Mouse (Mus musculus): ENCODE data around the gene Ets2. TPM values are rescaled to one million over a fixed set of nuclear protein-coding genes. Genes with fewer than 3 reads are reported as not detected.
"Not testable (repeated sequence)": the region's sequence is repeated elsewhere in the genome, so short reads cannot be mapped to it uniquely, and the experiment has no call there.

Ets2 gene
- total RNA-seq, 2 experiments from 2014 or later = 72.7 to 75.3 TPM

DNA sequence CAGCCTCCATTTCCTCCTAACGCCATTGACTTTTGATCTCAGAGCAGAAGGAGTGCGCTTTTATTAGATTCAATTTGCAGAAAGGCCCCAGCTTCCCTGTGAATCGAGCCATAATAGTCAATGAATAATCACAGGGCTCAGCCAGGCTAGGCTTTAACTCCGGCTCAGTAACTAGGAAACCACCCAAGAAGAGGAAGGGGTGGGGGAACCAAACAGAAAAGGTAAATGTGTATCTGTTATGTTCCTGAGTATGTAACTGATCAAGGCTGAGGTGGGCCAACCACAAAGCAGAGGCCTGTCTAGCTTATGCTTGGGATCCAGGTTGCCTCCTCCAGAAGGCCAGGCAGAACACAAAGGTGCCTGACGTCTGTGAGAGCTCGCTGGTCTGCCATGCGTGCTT, 1.7 kb upstream of the Ets2 start:
- no peak for DNase-seq

DNA sequence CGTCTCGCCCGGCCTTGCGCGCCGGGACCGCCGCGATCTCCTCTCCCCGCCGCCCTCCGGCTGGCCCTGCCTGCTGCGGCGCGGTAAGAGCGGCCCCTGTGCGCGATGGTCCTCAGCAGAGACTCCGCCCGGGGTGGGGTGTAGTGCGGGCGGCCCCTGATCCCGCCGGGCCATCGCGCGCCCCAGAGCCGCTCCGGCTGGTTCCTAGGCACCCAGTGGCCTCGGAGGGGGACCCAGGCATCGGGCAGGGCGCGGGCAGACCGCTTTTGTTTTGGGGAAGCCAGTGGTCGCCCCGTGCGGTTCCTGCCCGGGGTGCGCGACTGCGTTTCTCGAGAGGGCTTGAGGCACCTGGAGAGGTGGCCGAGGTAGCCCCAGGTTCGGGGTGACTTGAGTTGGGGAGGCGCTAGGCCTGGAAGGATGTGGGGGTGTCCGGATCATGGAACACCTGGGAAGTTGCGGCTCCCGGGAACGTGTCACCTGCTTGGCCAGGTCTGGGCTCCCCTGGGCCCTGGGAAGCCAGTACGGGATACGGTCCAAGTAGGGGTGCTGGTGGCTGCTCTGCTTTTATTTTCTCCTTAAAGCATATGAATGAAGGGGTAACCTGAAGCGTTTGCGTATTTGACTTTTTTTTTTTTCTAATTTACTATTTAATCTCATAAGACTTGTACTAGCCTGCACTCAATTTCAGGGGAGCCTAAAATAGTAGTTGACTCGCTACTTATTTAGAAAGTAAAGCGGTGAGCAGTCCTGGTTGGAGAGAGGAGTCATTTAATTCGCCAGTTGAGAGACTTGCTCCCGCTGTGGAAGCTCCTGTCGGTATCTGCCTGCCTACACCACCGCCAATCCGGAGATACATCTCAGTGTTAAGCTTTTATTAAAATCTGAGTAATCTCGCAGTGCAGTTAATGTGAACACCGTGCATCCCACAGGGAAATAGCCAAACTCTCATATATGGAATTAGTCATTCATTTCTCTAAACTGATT, 979 bp downstream of the Ets2 start:
- peak in 1 of 2 experiments; percentile 37 for DNase-seq

DNA sequence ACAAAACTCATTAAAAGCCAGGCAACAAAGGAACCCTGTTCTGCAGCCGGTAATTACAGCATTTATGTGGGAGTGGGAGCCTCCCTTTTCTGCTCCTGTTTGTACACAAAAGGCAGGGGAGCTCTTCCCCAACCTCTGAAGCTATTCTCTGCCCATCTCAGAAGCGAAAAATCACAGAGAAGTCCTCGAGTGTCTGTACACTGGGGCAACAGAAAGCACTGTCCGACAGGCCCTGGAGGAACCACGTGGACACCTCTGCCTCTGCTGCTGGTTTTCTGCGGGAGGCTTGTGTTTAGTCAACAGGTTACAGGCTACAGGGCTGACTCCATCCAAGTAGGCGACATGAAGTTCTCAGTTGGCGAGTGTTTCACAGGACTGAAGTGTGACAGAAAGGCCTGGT, 2.1 kb downstream of the Ets2 start:
- DNase-seq = no peak

DNA sequence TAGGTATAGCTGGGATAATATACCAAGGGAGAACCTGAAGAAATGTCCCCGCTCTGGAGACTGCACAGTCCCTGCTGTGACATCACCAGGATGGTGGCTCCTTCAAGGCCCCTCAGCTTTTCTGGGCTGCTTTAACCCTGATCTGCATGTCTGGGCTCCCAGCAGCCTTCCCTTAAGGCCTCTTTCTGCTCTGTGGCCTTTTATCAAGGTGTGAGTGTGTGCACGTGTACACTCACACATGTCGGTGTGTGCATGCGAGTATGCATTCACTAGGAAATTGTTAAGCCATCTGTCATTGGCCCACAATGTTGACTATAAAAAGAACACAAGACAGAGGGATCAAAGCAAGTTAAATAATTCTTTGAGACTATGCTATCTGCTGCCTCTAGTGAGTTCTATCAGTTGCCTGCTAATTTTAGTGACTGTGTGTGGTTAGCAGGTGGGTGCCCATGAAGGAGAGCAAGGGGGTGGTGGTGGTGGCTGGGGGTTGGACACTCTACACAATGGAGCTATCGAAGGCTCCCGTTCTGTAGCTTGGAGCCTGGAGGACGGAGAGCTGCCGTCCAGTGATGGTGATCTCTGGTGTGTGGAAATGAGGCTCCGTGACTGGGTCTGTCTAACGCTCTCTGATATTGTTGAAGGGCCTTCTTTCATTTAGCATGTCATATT, 2.9 kb downstream of the Ets2 start:
- DNase-seq = no peak

DNA sequence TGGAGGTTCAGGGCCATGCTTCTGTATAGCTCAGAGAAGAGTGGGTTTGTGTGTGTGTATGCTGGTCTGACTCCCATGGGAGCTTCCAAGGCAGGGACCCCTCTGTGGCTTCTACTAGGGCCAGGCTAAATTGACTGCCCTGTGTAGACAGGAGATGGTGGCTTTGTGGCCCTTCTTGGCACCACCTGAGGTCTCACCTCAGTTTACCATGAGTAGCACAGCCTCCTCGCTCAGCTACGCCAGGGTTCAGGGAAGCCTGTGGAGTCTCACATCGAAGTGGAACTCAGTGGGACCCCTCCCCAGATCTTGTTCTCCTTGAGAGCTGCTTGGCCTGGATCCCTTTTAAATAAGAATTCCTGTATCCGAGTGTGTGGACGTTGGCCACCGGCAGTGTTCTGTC, 3.9 kb downstream of the Ets2 start:
- no peak for DNase-seq

DNA sequence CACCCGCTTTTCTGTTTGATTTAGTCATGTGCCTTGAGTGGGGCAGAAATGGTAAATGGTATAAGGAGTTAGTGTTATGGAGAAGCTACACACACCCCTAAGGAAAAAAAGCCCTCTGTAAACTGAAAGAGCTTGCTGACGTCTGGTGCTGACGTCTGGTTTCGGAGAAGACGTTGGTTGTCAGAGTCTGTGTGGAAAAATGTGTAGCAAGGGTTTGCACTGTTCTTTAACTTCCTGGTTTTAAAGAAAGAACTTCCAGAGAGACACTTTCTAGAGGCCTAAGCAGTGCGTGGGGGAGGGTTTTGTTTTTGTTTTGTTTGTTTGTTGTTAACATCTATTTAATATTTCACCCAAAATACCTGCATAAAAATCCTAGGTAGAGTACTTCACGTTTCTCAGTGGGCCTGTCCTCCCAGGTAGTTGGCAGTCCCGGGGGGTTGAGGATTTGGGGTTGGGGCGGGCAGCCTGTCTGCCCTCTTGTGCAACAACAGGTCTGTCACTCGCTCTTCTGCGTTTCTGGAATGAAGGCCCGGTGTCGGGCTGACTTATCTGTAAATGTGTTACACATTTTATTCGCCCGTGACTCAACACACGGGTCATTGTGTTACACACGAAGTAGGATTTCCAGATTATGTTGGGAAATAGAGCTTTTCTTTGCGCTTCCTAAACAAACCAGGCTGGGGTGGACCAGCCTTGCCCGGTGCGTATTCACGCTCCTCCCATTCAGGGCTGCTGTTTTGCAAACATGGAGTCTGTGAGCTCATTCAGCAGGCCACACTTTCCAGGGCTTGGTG, 6.5 kb downstream of the Ets2 start:
- DNase-seq = no peak

DNA sequence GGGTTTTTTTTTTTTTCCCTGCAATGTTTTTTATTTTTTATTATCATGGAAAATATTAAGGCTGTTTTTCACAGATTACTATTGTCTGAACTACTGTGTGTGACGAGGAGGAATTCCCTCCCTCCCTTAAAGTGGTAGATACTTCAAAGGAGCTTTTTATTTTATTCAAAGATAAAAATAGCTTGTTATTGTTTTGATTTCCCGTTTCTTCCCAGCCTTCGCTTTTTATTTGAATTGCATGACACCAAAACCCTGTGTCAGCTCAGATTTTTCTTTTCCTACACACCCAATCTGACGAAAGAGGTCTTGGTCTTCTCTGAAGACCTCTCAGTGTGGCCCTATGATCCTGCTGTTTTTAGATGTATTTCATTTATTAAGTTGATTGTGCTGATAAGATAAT, 7.3 kb downstream of the Ets2 start:
- no peak for DNase-seq

DNA sequence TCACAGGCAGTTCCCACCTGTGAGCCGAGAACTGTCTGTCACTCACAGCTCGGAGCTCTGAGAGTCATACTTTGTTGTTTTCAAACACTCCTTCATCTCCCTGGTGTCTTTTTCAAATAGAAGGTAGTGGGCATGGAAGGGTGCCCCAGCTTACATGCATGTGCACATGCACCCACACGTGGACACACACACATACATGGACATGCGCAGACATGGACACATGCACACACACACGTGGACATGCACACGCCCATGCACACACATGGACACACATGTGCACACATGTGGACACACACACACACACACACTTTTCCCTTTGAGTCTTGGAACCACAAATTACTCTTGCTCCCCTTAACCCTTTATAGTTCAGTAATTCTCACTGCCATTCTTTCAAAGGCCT, 8.3 kb downstream of the Ets2 start:
- DNase-seq = no peak

DNA sequence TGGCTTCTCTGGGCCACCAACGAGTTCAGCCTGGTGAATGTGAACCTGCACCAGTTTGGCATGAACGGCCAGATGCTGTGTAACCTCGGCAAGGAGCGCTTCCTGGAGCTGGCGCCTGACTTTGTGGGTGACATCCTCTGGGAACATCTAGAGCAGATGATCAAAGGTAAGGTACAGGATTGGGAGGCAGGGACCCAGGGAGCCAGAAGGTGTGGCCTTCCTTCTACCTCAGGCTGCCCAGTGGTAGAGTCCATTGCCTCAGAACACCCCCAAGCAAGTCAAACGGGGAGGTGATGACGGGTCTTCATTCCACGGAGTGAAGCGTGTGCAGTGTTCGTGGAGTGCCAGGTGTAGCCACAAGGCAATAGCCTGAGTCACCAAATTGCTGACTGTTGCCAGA, 10.2 kb downstream of the Ets2 start:
- DNase-seq = no peak

DNA sequence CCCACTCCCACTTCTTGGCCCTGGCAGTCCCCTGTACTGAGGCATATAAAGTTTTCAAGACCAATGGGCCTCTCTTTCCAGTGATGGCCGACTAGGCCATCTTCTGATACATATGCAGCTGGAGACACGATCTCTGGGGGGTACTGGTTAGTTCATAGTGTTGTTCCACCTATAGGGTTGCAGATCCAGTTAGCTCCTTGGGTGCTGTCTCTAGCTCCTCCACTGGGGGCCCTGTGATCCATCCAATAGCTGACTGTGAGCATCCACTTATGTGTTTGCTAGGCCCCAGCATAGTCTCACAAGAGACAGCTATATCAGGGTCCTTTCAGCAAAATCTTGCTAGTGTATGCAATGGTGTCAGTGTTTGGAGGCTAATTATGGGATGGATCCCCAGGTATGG, 11.2 kb downstream of the Ets2 start:
- DNase-seq = not testable (repeated sequence)

DNA sequence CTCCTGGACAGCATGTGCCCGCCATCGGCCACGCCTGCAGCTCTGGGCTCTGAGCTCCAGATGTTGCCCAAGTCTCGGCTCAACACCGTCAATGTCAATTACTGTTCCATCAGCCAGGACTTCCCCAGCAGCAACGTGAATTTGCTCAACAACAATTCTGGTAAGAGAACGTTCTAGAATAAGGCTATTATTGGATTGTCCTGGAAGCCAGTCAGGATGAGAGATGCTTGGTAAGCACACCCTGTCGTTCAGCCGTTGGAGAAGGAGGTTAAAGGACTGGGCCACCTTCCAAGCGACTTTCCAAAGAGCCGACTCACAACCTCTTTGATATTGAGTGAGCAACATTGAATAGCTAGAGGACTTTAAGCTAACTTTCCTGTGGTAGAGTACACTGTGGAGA, 13.2 kb downstream of the Ets2 start:
- DNase-seq = no peak

DNA sequence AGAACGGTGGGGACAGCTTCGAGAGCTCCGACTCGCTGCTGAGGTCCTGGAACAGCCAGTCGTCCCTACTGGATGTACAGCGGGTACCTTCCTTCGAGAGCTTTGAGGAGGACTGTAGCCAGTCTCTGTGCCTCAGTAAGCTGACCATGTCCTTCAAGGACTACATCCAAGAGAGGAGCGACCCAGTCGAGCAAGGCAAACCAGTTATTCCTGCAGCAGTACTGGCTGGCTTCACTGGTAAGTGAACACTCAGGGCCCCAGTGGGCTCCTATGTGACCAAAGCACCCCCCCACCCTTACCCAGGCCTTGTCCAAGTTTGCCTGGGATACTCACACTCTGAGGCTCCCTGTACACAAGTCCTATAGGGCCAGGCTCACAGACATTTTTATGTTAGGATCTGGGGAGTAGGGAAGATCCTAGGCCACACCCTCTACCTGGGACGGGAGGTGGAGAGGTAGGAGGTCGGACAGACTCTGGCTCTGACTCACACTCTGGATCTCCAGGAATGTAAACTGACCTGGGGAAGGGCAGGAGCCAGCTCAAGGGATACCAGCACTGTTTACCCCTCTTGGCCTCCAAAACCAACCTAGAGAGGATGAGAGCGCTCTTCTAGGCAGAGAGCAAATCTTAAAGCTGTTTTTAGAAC, 14.3 kb downstream of the Ets2 start:
- no peak for DNase-seq

DNA sequence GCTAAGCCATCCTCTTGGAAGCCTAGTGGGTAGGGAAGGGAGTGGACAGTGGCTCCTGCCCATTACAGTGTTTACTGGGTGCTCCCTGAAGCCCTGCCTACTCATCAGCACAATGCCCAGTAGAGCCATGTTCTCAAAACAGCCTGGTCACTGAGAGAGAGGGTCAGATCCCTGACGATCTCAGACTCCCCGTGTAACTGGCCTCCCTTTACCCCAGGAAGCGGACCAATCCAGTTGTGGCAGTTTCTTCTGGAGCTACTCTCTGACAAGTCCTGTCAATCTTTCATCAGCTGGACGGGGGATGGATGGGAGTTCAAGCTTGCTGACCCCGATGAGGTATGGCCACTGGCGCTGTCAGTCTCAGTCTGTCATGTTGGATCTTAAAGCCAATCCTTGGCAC, 15.8 kb downstream of the Ets2 start:
- DNase-seq = no peak

DNA sequence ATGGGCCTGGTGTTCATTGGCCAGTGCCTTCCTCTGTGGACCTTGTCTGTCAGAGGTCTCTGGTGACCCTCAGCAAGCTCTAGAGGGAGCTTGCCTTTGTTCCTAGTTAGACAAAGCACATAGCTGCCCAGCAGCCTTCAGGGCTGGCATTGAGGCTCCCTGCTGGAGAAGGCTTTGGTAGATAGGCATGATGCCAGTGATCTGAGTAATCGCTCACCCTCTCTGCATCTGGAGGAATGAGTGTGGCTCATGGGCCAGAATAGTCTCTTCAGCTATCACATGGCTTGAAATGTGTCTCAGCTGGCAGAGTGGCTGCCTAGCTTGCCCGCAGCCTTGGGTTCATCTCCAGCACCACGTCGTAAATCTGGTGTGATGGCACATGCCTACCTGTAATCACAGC, 16.2 kb downstream of the Ets2 start:
- no peak for DNase-seq

DNA sequence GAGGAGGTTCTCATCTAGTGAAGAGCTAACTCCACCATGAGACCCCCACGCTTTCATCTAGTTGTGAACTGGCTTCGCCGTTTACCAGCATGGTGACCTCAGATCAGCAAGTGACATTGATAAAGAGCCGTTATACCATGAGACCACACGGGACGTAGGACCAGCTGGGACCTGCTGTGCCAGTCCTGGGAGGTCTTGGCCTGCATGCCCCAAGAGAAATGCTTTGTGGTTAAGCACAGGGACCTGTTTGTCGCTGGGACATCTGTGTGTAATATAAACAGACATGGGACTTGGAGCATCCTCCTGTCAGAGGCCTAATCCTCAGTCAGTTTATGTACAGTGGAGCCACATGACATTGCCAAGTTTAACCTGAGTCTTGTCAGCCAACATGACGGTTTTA, 18.7 kb downstream of the Ets2 start:
- DNase-seq = no peak

DNA sequence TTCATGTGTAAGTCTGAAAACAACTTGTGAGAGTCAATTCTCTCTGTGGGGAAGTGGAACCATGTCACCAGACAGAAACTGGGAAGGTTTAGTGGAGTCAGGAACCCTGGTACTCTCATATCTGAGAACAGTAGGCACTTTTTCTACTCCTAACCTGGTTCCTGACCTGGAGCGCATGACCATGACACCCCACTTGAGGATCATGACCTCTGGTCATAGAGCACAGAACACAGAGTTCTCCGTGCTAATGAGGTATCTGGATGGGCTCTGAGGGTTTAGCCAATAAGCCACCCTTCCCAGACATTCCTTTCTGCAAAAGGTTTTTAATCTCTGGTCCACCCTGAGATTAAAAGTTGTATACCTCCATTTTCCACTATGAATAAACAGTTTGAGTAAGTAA, 22.4 kb downstream of the Ets2 start:
- no peak for DNase-seq

DNA sequence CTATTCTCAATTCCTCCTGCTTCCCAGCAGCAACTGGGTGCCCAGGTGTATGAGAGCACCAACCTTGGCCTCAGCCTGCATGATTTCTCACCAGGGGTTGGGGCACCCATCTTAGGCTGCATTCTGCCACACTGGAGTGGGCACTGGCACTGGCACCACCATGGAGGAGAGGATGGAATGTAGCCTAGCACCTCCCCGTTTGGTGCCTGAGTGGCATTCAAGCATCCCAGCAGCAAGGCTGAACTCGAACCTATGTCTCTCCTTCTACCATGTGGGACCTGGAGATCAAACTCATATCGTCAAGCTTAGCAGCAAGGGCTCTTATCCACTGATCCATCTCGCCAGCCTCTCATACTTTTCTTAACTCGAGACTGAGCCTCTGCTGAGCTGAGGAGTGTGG, 22.9 kb downstream of the Ets2 start:
- no peak for DNase-seq

DNA sequence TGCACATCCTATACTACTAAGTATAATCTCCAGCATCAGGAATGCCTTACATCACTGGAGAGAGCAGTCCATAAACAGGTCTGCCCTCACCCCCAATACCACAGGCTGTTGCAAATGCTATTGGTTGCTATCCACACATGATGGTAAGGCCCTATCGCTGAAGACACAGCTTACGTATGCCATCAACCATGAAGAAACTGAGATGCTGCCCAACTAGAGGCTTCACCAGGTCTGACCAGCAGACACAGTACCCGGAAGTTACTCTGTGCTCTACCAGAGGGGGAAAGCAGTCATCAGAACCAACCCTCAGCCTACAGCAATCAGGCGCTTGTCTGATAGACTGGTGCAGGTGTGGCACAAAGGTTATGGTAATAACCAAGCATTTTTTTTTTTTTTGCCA, 24.9 kb downstream of the Ets2 start:
- no peak for DNase-seq

DNA sequence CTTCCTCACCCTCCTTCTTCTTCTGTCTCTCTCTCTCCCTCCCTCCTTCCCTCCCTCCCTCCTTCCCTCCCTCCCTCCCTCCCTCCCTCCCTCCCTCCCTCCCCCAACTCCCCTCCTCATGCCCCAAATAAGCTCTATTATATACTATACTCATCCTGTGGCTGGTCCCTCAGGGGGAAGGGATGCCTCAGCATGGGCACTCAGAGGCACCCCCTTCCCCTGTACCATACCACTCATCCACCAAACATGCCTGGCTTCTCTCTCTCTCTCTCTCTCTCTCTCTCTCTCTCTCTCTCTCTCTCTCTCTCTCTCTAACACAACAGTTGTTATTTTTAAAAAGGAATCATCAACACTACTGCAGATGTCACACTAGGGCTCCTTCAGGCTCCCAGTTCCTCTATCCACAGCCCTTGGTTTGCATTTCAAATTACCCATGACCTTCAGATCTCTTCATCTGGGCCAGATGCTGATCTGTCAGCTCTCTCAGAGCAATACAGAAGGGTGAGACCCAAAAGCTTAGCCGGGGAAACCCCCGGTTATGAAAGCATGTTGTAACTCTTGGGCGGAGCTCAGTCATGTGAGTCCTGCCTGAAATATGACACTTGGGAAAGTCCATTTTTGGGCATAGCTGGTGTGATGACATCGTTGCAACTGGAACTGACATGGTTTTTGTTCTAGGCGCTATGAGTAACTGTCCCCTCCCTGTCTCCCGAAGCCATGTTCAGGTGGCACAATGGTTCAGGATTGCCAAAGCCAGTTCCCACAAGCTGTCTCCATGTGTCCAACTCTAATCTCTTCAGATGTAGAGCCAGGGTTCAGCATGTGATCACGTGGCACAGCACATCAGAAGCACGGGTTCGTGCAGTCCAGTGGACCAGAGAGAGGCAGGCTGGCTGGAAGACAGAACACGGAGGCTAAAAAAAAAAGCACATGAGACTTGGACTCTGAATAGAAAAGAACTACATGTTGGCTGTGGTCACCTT, 26.9 kb downstream of the Ets2 start:
- DNase-seq = no peak

DNA sequence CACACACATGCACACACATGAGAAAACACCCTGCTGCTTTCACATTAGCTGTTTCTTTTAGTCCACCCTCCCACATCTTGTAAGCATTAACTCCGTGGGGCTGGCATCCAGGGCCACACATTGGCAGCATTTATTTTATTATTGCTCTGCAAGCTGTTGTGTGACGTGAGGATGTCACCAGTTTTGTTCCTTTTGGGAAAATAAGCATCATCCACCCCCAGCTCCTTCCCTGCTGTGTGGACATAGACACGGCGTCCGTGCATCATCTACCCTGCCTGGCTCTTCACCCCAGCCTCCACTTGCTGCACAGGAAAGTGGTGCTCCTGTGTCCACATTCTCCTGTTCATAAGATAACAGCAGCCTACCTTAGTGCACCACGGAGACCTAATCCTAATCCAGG, 27.9 kb downstream of the Ets2 start:
- peak; percentile 39 to 41 for DNase-seq

DNA sequence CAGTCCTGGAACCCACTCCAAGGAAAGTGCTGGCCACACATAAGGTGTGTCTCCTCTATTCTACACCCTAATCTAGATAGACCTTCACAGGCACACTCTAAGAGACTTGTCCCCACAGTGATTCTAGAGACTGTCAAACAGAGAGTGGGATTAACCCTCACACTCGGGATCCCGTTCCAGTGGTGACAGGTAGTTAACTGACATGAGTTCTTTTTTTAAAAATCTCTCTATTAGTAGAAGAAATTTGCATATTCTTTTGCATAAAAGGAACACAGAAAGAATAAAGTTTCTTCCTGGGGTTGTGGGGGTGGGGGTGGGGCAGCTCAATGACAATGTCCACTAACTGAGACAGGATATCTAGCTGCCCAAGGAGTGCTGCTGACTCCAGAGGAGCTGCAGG, 32.9 kb downstream of the Ets2 start:
- no peak for DNase-seq

Data from layer of hippocampus, postnatal 36 days (tissue).